Mouse (Mus musculus) left cerebral cortex, adult 6 months (tissue): ENCODE results near the gene Gm2075. TPM values are rescaled to one million over a fixed set of nuclear protein-coding genes. Genes with fewer than 3 reads are reported as not detected.

Experiments used
- long read RNA-seq, 2 experiments: library from polyadenylated mRNA; unstranded; transcript quantifications; one replicate each; pipeline ENCODE4 v2.0.0; 2019 to 2020
- polyA plus RNA-seq: library from polyadenylated mRNA; unstranded; fragments of <200 nt; fragmentation: Nextera tagmentation; gene quantifications from 2 replicates; pipeline ENCODE4 v1.2.3, GENCODE M21; 2021

The Gm2075 gene
- polyA plus RNA-seq: not detected in 2 replicates
- long read RNA-seq, experiment 1: 0 reads
- long read RNA-seq, experiment 2: 0 reads

GRCm38 (mm10) chr12:88011548-88011947 lies at the start of gene Gm2075:
Gene Gm2075 (plus strand): TSS chr12:88011848.

GRCm38 (mm10) chr12:88018671-88019070 lies 7.0 kb downstream of the Gm2075 start, which contains the start of gene Gm6803:
Gene Gm6803 (minus strand): TSS chr12:88018771.

GRCm38 (mm10) chr12:88026704-88027103 lies 15.1 kb downstream of the Gm2075 start, which contains the start of gene Gm2056:
Gene Gm2056 (plus strand): TSS chr12:88027004.

Other genes with a start within 250 kb of the Gm2075 start
- gene Gm21319, start 236.1 kb upstream of the Gm2075 start, polyA plus RNA-seq: not detected in 2 replicates
- gene Gm21936, start 216.3 kb upstream of the Gm2075 start, polyA plus RNA-seq: not detected in 2 replicates
- not detected in 2 replicates for gene BB287469, start 195.3 kb upstream of the Gm2075 start, polyA plus RNA-seq
- gene Gm2001, start 169.5 kb upstream of the Gm2075 start, polyA plus RNA-seq: not detected in 2 replicates
- gene Gm2016, start 137.8 kb upstream of the Gm2075 start, polyA plus RNA-seq: not detected in 2 replicates
- gene Gm2022, start 116.5 kb upstream of the Gm2075 start, polyA plus RNA-seq: not detected in 2 replicates
- not detected in 2 replicates for gene Gm2035, start 92.0 kb upstream of the Gm2075 start, polyA plus RNA-seq
- gene Gm2042, start 57.8 kb upstream of the Gm2075 start, polyA plus RNA-seq: not detected in 2 replicates
- gene Gm6803, start 6.9 kb downstream of the Gm2075 start, polyA plus RNA-seq: not detected in 2 replicates
- gene Gm2056, start 15.2 kb downstream of the Gm2075 start, polyA plus RNA-seq: not detected in 2 replicates
- not detected in 2 replicates for gene Gm16368, start 71.8 kb downstream of the Gm2075 start, polyA plus RNA-seq
- not detected in 2 replicates for gene Gm10436, start 170.3 kb downstream of the Gm2075 start, polyA plus RNA-seq
- gene Gm8332, start 238.3 kb downstream of the Gm2075 start, polyA plus RNA-seq: not detected in 2 replicates